Mouse (Mus musculus): Measurements from ENCODE around the gene Olfr1356. TPM values are rescaled to one million over a fixed set of nuclear protein-coding genes. Genes with fewer than 3 reads are reported as not detected.
"Not testable (repeated sequence)": the region's sequence is repeated elsewhere in the genome, so short reads cannot be mapped to it uniquely, and the experiment has no call there.

The Olfr1356 gene
- polyA plus RNA-seq (2011; ENCODE audit: insufficient read depth, insufficient read length, low replicate concordance, missing spikeins): not detected in 2 replicates

DNA sequence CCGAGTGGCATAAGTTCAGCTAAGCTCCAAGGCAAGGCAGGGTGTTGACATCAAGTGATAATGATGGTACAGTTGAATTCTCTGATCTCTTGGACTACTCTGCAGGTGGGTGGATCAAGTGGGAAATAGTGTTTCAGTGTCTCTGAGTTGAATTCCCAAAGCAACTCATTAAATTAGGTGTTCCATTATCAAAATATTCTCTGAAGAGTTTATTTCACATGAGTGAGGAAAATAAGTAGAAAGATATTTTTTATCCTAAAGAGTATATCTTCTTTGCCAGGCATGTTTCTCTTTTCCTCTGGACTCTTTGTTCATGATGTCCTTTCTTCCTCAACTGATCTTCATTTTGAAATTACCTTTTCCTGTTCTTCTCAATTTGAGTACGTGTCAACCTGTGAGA is at the start of gene Olfr1356:
Olfr1356 (minus strand) TSS at position 101 of the 400 bp plus-strand sequence.
- 79% methylated on average over 2 of the region's 2 CpGs for WGBS
- H3K4me3 ChIP-seq (replicated peaks; ENCODE audit: control insufficient read depth, low read depth, low read length): no peak within 1 kb of the TSS

GRCm38 (mm10) chr10:78875240-78875639 is 23.3 kb upstream of the Olfr1356 start, which contains the start of gene Olfr1355:
Olfr1355 (plus strand) TSS chr10:78875540.
- TF ChIP-seq CTCF (IDR thresholded peaks at IDR 0.05; ENCODE audit: control insufficient read depth, insufficient read depth, low read length) (no peak), POLR2A (IDR thresholded peaks at IDR 0.05; ENCODE audit: borderline replicate concordance, control insufficient read depth, low read depth, low read length) (no peak)

More for the DNA sequence above, at the start of gene Olfr1356:
- TF ChIP-seq POLR2A (IDR thresholded peaks at IDR 0.05; ENCODE audit: borderline replicate concordance, control insufficient read depth, low read depth, low read length): no peak
- no peak for TF ChIP-seq CTCF (IDR thresholded peaks at IDR 0.05; ENCODE audit: control insufficient read depth, insufficient read depth, low read length)
- Histone ChIP-seq H3K27ac (ENCODE audit: control insufficient read depth, insufficient read depth, low read depth, low read length, poor library complexity) (no peak within 1 kb of the TSS), H3K4me1 (ENCODE audit: control insufficient read depth, insufficient read depth, low read length) (no peaks in the 10 kb centered on the region)

DNA sequence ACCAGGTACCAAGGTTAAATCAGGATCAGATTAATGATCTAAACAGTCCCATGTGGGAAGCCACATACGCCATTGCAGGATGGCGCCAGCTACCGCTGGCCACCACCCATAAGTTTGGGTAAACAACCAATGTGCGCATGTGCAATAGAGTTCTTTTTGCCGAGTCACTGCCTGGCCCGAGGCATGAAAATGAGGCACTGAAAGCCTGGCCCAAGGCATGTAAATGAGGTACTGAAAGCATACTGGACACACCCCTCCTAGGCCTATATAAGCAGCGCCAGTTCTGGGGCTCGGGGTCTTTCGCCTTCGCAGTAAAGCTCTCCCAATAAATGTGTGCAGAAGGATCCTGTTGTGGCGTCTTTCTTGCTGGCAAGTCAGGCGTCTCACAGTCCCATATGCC is 11.5 kb downstream of the Olfr1356 start:
- 84% methylated on average over 12 of the region's 12 CpGs for WGBS
- H3K4me1 ChIP-seq (ENCODE audit: control insufficient read depth, insufficient read depth, low read length); H3K4me3 ChIP-seq (replicated peaks; ENCODE audit: control insufficient read depth, low read depth, low read length); H3K27ac ChIP-seq (ENCODE audit: control insufficient read depth, insufficient read depth, low read depth, low read length, poor library complexity): not testable (repeated sequence)

More at GRCm38 (mm10) chr10:78875240-78875639, 23.3 kb upstream of the Olfr1356 start, which contains the start of gene Olfr1355:
- Histone ChIP-seq H3K4me3 (replicated peaks; ENCODE audit: control insufficient read depth, low read depth, low read length) (no peak within 1 kb of the TSS), H3K27ac (ENCODE audit: control insufficient read depth, insufficient read depth, low read depth, low read length, poor library complexity) (no peak within 1 kb of the TSS), H3K4me1 (ENCODE audit: control insufficient read depth, insufficient read depth, low read length) (no peaks in the 10 kb centered on the region)
- WGBS: 55% methylated on average over 2 of the region's 2 CpGs

GRCm38 (mm10) chr10:78812358-78813060 is 39.5 kb downstream of the Olfr1356 start:
- no peak for TF ChIP-seq POLR2A (IDR thresholded peaks at IDR 0.05; ENCODE audit: borderline replicate concordance, control insufficient read depth, low read depth, low read length)
- no peak for TF ChIP-seq CTCF (IDR thresholded peaks at IDR 0.05; ENCODE audit: control insufficient read depth, insufficient read depth, low read length)
- WGBS: 65% methylated on average over 6 of the region's 6 CpGs
- Histone ChIP-seq H3K4me1 (ENCODE audit: control insufficient read depth, insufficient read depth, low read length) (no peaks in the 10 kb centered on the region), H3K27ac (ENCODE audit: control insufficient read depth, insufficient read depth, low read depth, low read length, poor library complexity) (no peak overlapping the region), H3K4me3 (replicated peaks; ENCODE audit: control insufficient read depth, low read depth, low read length) (no peak overlapping the region)

- TF ChIP-seq CTCF (IDR thresholded peaks at IDR 0.05; ENCODE audit: control insufficient read depth, insufficient read depth, low read length) (no peak), POLR2A (IDR thresholded peaks at IDR 0.05; ENCODE audit: borderline replicate concordance, control insufficient read depth, low read depth, low read length) (no peak)
- H3K4me1 ChIP-seq (ENCODE audit: control insufficient read depth, insufficient read depth, low read length): no peaks in the 10 kb centered on the region
- WGBS: 82% methylated on average over 2 of the region's 2 CpGs
- no peak overlapping the region for H3K4me3 ChIP-seq (replicated peaks; ENCODE audit: control insufficient read depth, low read depth, low read length)
- no peak overlapping the region for H3K27ac ChIP-seq (ENCODE audit: control insufficient read depth, insufficient read depth, low read depth, low read length, poor library complexity)
Observed at GRCm38 (mm10) chr10:78801449-78801848, 50.5 kb downstream of the Olfr1356 start.

Other genes starting within 250 kb of the Olfr1356 start
- gene Olfr1357, start 234.1 kb downstream of the Olfr1356 start, polyA plus RNA-seq (2011; ENCODE audit: insufficient read depth, insufficient read length, low replicate concordance, missing spikeins): not detected in 2 replicates
- not detected in 2 replicates for gene Casp14, start 133.9 kb downstream of the Olfr1356 start, polyA plus RNA-seq (2011; ENCODE audit: insufficient read depth, insufficient read length, low replicate concordance, missing spikeins)
- not detected in 2 replicates for gene Ccdc105, start 99.1 kb downstream of the Olfr1356 start, polyA plus RNA-seq (2011; ENCODE audit: insufficient read depth, insufficient read length, low replicate concordance, missing spikeins)
- gene Slc1a6, start 71.7 kb downstream of the Olfr1356 start, polyA plus RNA-seq (2011; ENCODE audit: insufficient read depth, insufficient read length, low replicate concordance, missing spikeins): 1.2 TPM in 1 of 2 replicates, not detected in the other
- gene Olfr1355, start 23.4 kb upstream of the Olfr1356 start, polyA plus RNA-seq (2011; ENCODE audit: insufficient read depth, insufficient read length, low replicate concordance, missing spikeins): not detected in 2 replicates
- gene Olfr1354, start 61.0 kb upstream of the Olfr1356 start, polyA plus RNA-seq (2011; ENCODE audit: insufficient read depth, insufficient read length, low replicate concordance, missing spikeins): not detected in 2 replicates
- not detected in 2 replicates for gene Olfr8, start 98.5 kb upstream of the Olfr1356 start, polyA plus RNA-seq (2011; ENCODE audit: insufficient read depth, insufficient read length, low replicate concordance, missing spikeins)
- not detected in 2 replicates for gene Olfr1353, start 111.1 kb upstream of the Olfr1356 start, polyA plus RNA-seq (2011; ENCODE audit: insufficient read depth, insufficient read length, low replicate concordance, missing spikeins)
- gene Olfr1352, start 128.9 kb upstream of the Olfr1356 start, polyA plus RNA-seq (2011; ENCODE audit: insufficient read depth, insufficient read length, low replicate concordance, missing spikeins): not detected in 2 replicates
- not detected in 2 replicates for gene Olfr1351, start 160.3 kb upstream of the Olfr1356 start, polyA plus RNA-seq (2011; ENCODE audit: insufficient read depth, insufficient read length, low replicate concordance, missing spikeins)
- gene Olfr57, start 176.6 kb upstream of the Olfr1356 start, polyA plus RNA-seq (2011; ENCODE audit: insufficient read depth, insufficient read length, low replicate concordance, missing spikeins): not detected in 2 replicates
- 5.5 and 6.4 TPM in 2 replicates for gene 2610008E11Rik, start 245.4 kb upstream of the Olfr1356 start, polyA plus RNA-seq (2011; ENCODE audit: insufficient read depth, insufficient read length, low replicate concordance, missing spikeins)

All from bone marrow, adult 2 months (tissue).